Mouse (Mus musculus): ENCODE measurements at regions not wholly inside any gene's neighbourhood (a gene's known extent, or its start where the extent isn't known, plus 50 kb on each side); places are given as distances from the start of the nearest gene placed in this dataset.

DNA sequence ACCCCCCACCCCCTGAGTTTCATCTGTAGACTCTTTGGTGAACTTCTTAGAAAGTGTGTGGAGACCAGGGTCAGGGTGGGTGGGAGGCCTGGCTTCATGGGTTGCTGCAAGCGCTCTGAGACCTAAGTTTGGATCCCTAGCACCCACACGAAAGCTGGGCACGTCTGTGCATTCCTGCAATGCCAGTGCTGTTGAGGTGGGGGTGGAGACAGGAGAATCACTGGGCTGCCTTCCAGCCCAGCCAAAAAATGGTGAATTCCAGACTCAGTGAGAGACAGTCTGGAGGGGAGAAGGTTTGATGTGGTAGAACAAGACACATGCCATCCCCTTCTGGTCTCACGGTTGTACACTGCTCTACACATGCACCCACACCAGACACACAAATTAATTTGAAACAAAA, 113.8 kb downstream of the Gadd45g start:
- DNase-seq, result no peak
- no peaks in the 10 kb centered on the region for H3K27me3 ChIP-seq (ENCODE audit: control insufficient read depth, insufficient read depth, low read length)
- no peak overlapping the region for H3K4me3 ChIP-seq (replicated peaks; ENCODE audit: low read depth, low read length)
- 92% methylated on average over 4 of the region's 4 CpGs for WGBS
- no peak for ATAC-seq (ENCODE audit: low FRiP score, low TSS enrichment)
- no peak overlapping the region for H3K9ac ChIP-seq (replicated peaks; ENCODE audit: low read length)
- H3K4me2 ChIP-seq (ENCODE audit: low read length), result no peak overlapping the region
- no peak overlapping the region for H3K27ac ChIP-seq (replicated peaks; ENCODE audit: low read depth, low read length)
- H3K36me3 ChIP-seq (ENCODE audit: control insufficient read depth, insufficient read depth, low read length), result no peaks in the 10 kb centered on the region
- 0 out of 2 replicates have a peak, but pooled peaks cover 9% of the 10 kb centered on the region for H3K4me1 ChIP-seq (ENCODE audit: control insufficient read depth, insufficient read depth, low read length)
- H3K9me3 ChIP-seq (ENCODE audit: control insufficient read depth, low read length), result no peaks in the 10 kb centered on the region

DNA sequence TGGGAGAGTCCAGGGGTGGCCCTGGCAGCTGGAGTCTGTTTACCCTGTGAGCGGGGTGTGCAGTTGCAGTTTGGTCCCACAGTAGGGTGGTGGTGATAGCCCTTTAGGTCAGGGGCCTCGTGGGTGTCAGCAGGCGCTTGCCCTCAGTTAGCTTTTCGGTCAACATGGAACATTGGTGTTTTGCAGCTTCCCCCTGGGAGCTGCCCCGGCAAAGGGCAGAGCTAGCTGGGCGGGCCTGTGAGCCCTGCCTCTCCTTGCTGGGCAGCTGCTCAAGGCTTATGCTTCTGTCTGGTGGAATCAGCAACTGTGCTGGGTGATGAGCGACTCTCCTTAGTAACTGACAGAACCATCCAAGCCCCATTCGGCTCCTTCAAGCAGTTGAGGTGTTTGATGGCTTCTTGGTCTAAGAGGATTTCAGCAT, 115.7 kb downstream of the Gadd45g start:
- Histone ChIP-seq H3K27ac (replicated peaks; ENCODE audit: low read depth, low read length) (no peak overlapping the region), H3K27me3 (ENCODE audit: control insufficient read depth, insufficient read depth, low read length) (no peaks in the 10 kb centered on the region), H3K9ac (replicated peaks; ENCODE audit: low read length) (no peak overlapping the region), H3K4me1 (ENCODE audit: control insufficient read depth, insufficient read depth, low read length) (0 out of 2 replicates have a peak, but pooled peaks cover 9% of the 10 kb centered on the region), H3K4me2 (ENCODE audit: low read length) (no peak overlapping the region), H3K4me3 (replicated peaks; ENCODE audit: low read depth, low read length) (no peak overlapping the region), H3K9me3 (ENCODE audit: control insufficient read depth, low read length) (no peaks in the 10 kb centered on the region), H3K36me3 (ENCODE audit: control insufficient read depth, insufficient read depth, low read length) (no peaks in the 10 kb centered on the region)
- DNase-seq, result no peak
- 70% methylated on average over 8 of the region's 8 CpGs for WGBS
- no peak for ATAC-seq (ENCODE audit: low FRiP score, low TSS enrichment)

DNA sequence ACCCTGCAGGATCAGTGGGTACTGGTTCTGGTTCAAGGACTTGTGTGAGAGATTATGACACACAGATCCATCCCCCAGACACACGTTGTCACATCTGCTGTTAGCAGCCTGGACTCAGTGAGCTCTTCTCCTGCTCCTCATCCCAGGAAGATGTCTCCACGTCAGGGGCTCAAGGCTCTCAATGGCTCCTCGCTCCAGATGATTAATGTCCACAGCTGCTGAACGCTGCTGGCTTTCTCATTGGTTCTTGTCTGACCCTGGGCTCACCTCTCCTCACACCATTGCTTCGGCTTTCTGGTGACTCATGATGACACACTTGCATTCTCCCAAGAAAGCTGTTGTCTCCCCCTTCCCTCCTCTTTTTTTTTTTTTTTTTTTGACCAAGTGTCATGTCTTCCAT, 116.2 kb downstream of the Gadd45g start:
- Histone ChIP-seq H3K27ac (replicated peaks; ENCODE audit: low read depth, low read length) (no peak overlapping the region), H3K4me3 (replicated peaks; ENCODE audit: low read depth, low read length) (no peak overlapping the region), H3K9me3 (ENCODE audit: control insufficient read depth, low read length) (no peaks in the 10 kb centered on the region), H3K9ac (replicated peaks; ENCODE audit: low read length) (no peak overlapping the region), H3K4me1 (ENCODE audit: control insufficient read depth, insufficient read depth, low read length) (0 out of 2 replicates have a peak, but pooled peaks cover 9% of the 10 kb centered on the region), H3K27me3 (ENCODE audit: control insufficient read depth, insufficient read depth, low read length) (no peaks in the 10 kb centered on the region), H3K36me3 (ENCODE audit: control insufficient read depth, insufficient read depth, low read length) (no peaks in the 10 kb centered on the region), H3K4me2 (ENCODE audit: low read length) (no peak overlapping the region)
- ATAC-seq (ENCODE audit: low FRiP score, low TSS enrichment) (no peak), DNase-seq (no peak)
- 69% methylated on average over 5 of the region's 5 CpGs for WGBS

DNA sequence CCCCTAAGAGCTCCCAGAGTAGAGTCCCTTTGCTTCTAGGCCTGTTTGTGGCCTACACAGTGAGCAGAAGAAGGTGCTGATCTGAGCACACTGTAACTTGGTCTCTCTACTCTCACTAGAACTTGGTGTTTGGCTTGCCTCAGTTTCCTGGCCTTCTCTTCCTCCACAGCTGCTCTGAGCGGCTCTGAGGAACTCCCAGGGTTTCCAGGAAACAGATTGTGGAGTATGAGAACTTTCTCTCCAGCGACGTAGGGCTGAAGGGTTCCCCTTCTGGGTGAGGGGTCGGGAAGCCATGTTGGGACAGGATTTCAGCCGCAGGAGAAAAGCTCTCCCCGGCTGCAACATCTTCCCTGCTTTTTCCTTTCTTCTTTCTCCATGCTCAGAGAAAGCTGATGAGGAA, 117.5 kb downstream of the Gadd45g start:
- Histone ChIP-seq H3K4me1 (ENCODE audit: control insufficient read depth, insufficient read depth, low read length) (0 out of 2 replicates have a peak, but pooled peaks cover 9% of the 10 kb centered on the region), H3K9me3 (ENCODE audit: control insufficient read depth, low read length) (no peaks in the 10 kb centered on the region), H3K9ac (replicated peaks; ENCODE audit: low read length) (no peak overlapping the region), H3K27me3 (ENCODE audit: control insufficient read depth, insufficient read depth, low read length) (no peaks in the 10 kb centered on the region), H3K36me3 (ENCODE audit: control insufficient read depth, insufficient read depth, low read length) (no peaks in the 10 kb centered on the region), H3K27ac (replicated peaks; ENCODE audit: low read depth, low read length) (no peak overlapping the region), H3K4me2 (ENCODE audit: low read length) (no peak overlapping the region), H3K4me3 (replicated peaks; ENCODE audit: low read depth, low read length) (no peak overlapping the region)
- DNase-seq (no peak), ATAC-seq (ENCODE audit: low FRiP score, low TSS enrichment) (no peak)
- WGBS, result 65% methylated on average over 6 of the region's 6 CpGs

DNA sequence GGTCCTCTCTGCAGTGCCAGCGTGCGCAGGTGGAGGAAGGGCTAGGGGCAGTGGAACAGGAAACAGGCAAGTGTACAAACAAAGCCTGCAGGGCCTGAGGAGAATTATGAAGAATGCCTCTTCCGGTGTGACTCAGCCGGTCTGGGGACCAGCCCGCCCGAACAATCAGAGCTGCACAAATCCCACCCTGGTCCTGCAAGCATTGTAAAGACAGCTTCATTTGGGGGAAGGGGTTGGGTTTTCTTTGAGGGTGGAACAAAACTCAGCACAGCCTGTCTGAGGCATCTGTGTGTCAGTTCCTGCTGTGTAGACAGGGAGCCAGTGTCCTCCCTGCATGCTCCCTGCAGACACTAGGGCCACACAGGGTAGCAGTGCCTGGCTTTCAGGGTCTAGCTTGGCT, 117.9 kb downstream of the Gadd45g start:
- Histone ChIP-seq H3K36me3 (ENCODE audit: control insufficient read depth, insufficient read depth, low read length) (no peaks in the 10 kb centered on the region), H3K27me3 (ENCODE audit: control insufficient read depth, insufficient read depth, low read length) (no peaks in the 10 kb centered on the region), H3K9ac (replicated peaks; ENCODE audit: low read length) (no peak overlapping the region), H3K4me3 (replicated peaks; ENCODE audit: low read depth, low read length) (no peak overlapping the region), H3K27ac (replicated peaks; ENCODE audit: low read depth, low read length) (no peak overlapping the region), H3K9me3 (ENCODE audit: control insufficient read depth, low read length) (no peaks in the 10 kb centered on the region), H3K4me2 (ENCODE audit: low read length) (no peak overlapping the region), H3K4me1 (ENCODE audit: control insufficient read depth, insufficient read depth, low read length) (0 out of 2 replicates have a peak, but pooled peaks cover 9% of the 10 kb centered on the region)
- 24% methylated on average over 6 of the region's 6 CpGs for WGBS
- ATAC-seq (ENCODE audit: low FRiP score, low TSS enrichment), result no peak
- peak; percentile 15 for DNase-seq

DNA sequence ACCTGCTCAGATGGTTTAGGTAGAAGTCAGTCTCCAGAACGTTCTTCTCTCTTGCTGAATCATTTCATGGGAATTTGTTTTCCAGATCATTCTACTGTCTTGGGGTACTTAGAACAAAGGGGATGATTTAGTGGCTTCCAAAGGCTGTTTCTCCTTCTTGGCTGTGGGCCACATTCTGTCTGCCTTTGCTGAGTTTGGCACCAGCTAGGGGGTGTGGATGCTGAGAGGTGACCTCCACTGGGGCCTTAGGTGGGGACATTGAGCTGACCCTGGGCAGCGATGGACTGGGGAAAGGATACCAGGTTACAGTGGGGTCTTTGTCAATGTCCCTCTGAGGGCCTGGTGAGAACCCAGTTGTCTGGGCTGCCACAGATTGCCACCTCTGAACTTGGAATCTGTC, 118.4 kb downstream of the Gadd45g start:
- H3K27me3 ChIP-seq (ENCODE audit: control insufficient read depth, insufficient read depth, low read length), result no peaks in the 10 kb centered on the region
- ATAC-seq (ENCODE audit: low FRiP score, low TSS enrichment) (no peak), DNase-seq (no peak)
- no peak overlapping the region for H3K27ac ChIP-seq (replicated peaks; ENCODE audit: low read depth, low read length)
- H3K9me3 ChIP-seq (ENCODE audit: control insufficient read depth, low read length), result no peaks in the 10 kb centered on the region
- WGBS, result 71% methylated on average over 2 of the region's 2 CpGs
- no peak overlapping the region for H3K9ac ChIP-seq (replicated peaks; ENCODE audit: low read length)
- H3K4me1 ChIP-seq (ENCODE audit: control insufficient read depth, insufficient read depth, low read length), result 0 out of 2 replicates have a peak, but pooled peaks cover 9% of the 10 kb centered on the region
- no peak overlapping the region for H3K4me3 ChIP-seq (replicated peaks; ENCODE audit: low read depth, low read length)
- no peak overlapping the region for H3K4me2 ChIP-seq (ENCODE audit: low read length)
- H3K36me3 ChIP-seq (ENCODE audit: control insufficient read depth, insufficient read depth, low read length), result no peaks in the 10 kb centered on the region

DNA sequence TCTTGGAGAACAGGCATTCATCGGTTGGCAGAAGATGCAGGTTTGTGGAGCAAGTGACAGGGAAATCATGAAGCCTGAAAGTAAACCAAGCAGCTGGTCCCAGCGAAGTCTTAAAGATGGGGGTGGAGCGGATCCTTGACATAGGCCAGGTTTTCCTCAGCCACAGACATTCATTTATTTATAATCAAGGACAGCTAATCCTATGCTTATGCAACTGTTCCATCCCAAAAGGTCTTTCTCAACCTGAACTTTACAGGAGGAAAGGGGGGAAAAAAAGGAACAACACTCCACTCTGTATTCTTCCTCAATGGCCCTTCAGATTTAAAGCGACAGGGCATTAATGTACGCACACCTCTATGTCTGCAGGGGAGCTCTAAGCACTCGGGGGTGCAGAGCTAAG, 121.6 kb downstream of the Gadd45g start:
- no peak overlapping the region for H3K9ac ChIP-seq (replicated peaks; ENCODE audit: low read length)
- no peak overlapping the region for H3K4me2 ChIP-seq (ENCODE audit: low read length)
- DNase-seq, result no peak
- no peak for ATAC-seq (ENCODE audit: low FRiP score, low TSS enrichment)
- no peaks in the 10 kb centered on the region for H3K27me3 ChIP-seq (ENCODE audit: control insufficient read depth, insufficient read depth, low read length)
- no peaks in the 10 kb centered on the region for H3K9me3 ChIP-seq (ENCODE audit: control insufficient read depth, low read length)
- 90% methylated on average over 6 of the region's 6 CpGs for WGBS
- H3K4me3 ChIP-seq (replicated peaks; ENCODE audit: low read depth, low read length), result no peak overlapping the region
- no peaks in the 10 kb centered on the region for H3K36me3 ChIP-seq (ENCODE audit: control insufficient read depth, insufficient read depth, low read length)
- no peak overlapping the region for H3K27ac ChIP-seq (replicated peaks; ENCODE audit: low read depth, low read length)
- 0 out of 2 replicates have a peak, but pooled peaks cover 9% of the 10 kb centered on the region for H3K4me1 ChIP-seq (ENCODE audit: control insufficient read depth, insufficient read depth, low read length)

DNA sequence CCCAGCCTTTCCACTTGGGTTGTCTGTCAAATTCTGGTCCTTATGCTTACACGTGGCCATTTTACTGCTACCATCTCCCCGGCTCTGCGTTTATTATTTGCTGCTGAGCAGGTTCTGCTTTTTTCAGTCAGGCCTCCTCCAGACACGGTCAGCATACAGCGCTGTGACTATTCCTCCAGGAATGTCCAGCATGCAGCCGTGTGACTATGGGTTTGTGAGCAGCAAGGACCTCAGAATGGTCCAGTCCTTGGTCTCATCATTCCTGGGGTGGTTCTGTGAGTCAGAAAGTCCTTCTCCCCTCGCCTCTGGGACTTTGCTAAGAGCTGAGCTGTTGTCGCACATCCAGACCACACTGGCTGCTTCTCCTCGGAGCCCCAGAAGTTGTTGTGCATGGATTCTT, 122.3 kb downstream of the Gadd45g start:
- H3K4me2 ChIP-seq (ENCODE audit: low read length), result no peak overlapping the region
- H3K27me3 ChIP-seq (ENCODE audit: control insufficient read depth, insufficient read depth, low read length), result no peaks in the 10 kb centered on the region
- no peak overlapping the region for H3K9ac ChIP-seq (replicated peaks; ENCODE audit: low read length)
- ATAC-seq (ENCODE audit: low FRiP score, low TSS enrichment) (no peak), DNase-seq (no peak)
- WGBS, result 81% methylated on average over 9 of the region's 9 CpGs
- 0 out of 2 replicates have a peak, but pooled peaks cover 9% of the 10 kb centered on the region for H3K4me1 ChIP-seq (ENCODE audit: control insufficient read depth, insufficient read depth, low read length)
- no peaks in the 10 kb centered on the region for H3K9me3 ChIP-seq (ENCODE audit: control insufficient read depth, low read length)
- H3K27ac ChIP-seq (replicated peaks; ENCODE audit: low read depth, low read length), result no peak overlapping the region
- H3K4me3 ChIP-seq (replicated peaks; ENCODE audit: low read depth, low read length), result no peak overlapping the region
- H3K36me3 ChIP-seq (ENCODE audit: control insufficient read depth, insufficient read depth, low read length), result no peaks in the 10 kb centered on the region

DNA sequence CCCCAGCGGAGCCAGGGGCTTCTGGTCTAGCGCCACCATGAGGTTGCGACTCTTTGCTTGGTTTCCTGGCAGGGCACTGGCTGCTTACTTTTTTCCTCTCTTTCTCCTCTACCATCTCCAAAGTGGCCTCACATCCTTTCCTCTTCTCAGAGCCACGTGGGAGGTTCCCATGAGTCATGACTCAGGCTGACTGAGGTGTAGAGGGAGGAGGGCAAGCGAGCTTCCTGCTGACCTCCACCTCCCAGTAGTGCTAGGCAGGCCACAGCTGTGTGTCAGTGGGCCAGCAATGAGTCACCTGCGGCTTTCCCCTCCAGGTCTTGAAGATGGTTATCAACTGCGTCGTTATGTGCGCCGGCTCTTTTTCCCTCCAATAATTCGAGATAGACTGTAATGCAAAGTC, 123.6 kb downstream of the Gadd45g start:
- H3K27me3 ChIP-seq (ENCODE audit: control insufficient read depth, insufficient read depth, low read length), result no peaks in the 10 kb centered on the region
- 0 out of 2 replicates have a peak, but pooled peaks cover 2% of the 10 kb centered on the region for H3K4me1 ChIP-seq (ENCODE audit: control insufficient read depth, insufficient read depth, low read length)
- no peak overlapping the region for H3K27ac ChIP-seq (replicated peaks; ENCODE audit: low read depth, low read length)
- H3K36me3 ChIP-seq (ENCODE audit: control insufficient read depth, insufficient read depth, low read length), result no peaks in the 10 kb centered on the region
- H3K4me3 ChIP-seq (replicated peaks; ENCODE audit: low read depth, low read length), result no peak overlapping the region
- no peak overlapping the region for H3K4me2 ChIP-seq (ENCODE audit: low read length)
- no peak overlapping the region for H3K9ac ChIP-seq (replicated peaks; ENCODE audit: low read length)
- WGBS, result 89% methylated on average over 11 of the region's 11 CpGs
- ATAC-seq (ENCODE audit: low FRiP score, low TSS enrichment) (no peak), DNase-seq (no peak)
- no peaks in the 10 kb centered on the region for H3K9me3 ChIP-seq (ENCODE audit: control insufficient read depth, low read length)
